Mouse (Mus musculus) testis, adult 2 months (tissue): Measurements from ENCODE around the gene Rcor3.

Source experiments
- CTCF ChIP-seq: fragments of 200-500 bp; IDR thresholded peaks from 2 replicates; pipeline ENCODE4 v1.5.1; 2012; ENCODE audit warnings: low read depth, mild to moderate bottlenecking, inconsistent platforms, low read length, moderate library complexity; ENCODE audit not compliant: control insufficient read depth, insufficient read depth, insufficient replicate concordance
- POLR2A ChIP-seq: fragments of 200-500 bp; IDR thresholded peaks from 2 replicates; pipeline ENCODE4 v1.6.1; 2012; ENCODE audit warnings: low read depth, mild to moderate bottlenecking, inconsistent platforms, low read length, moderate library complexity; ENCODE audit not compliant: control insufficient read depth

DNA sequence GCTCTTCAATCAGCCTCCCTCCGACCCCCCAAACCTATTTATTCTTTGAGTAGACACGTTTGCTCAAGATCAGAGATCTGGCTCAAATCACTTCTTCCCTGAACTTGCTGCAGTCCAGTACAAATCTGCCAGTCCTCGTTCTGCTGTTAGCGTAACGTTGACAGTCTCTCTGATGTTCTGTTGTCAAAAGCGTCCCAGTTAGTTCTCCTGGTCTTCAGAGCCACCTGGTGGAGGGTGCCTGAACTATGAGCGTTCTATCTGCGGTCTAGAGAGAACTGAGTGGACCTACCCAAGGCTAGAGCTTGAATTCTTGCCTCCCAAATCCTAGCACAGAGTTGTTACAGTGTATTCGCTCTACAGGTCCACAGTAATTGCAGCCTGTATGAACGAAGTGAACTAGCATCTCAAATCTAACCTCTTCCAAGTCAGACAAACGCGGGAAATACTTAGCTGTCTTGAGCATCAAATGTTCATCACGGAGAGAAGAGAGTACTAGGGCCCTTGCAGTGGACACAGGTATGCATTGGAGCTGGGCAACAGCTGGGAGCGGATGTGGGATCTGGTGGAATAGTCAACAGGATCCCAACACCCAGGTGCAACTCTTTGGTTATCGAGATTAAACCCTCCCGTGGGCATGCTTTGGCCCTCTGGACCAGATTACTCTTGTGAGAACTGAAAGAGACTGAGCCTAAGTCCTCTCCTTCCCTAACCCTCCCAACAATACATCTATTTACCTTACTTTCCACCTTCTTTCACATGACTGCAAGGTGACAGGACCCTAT is 44.8 kb downstream of the Rcor3 start:
- TF ChIP-seq CTCF, result peak; percentile 38; the same call in 1 of the 2 replicates
- TF ChIP-seq POLR2A, result no peak
